Mouse (Mus musculus): ENCODE results near the gene Gab2. TPM values are rescaled to one million over a fixed set of nuclear protein-coding genes. Genes with fewer than 3 reads are reported as not detected.
A peak's percentile ranks its signal among the peaks of the same experiment; 100 is the strongest.

The Gab2 gene
- polyA plus RNA-seq, 1 experiment: 17.3 TPM

- DNase-seq (ENCODE audit: low spot score): no peak
Measured at GRCm38 (mm10) chr7:97315656-97316055, 234.3 kb downstream of the Gab2 start.

- no peak for DNase-seq (ENCODE audit: low spot score)
Measured at GRCm38 (mm10) chr7:97317706-97318105, 236.3 kb downstream of the Gab2 start.

GRCm38 (mm10) chr7:97324342-97324741 lies 243.0 kb downstream of the Gab2 start:
- DNase-seq (ENCODE audit: low spot score): no peak

GRCm38 (mm10) chr7:97325156-97325985 lies 244.0 kb downstream of the Gab2 start:
- no peak for DNase-seq (ENCODE audit: low spot score)

- no peak for DNase-seq (ENCODE audit: low spot score)
Measured at GRCm38 (mm10) chr7:97327376-97327775, 246.0 kb downstream of the Gab2 start.

- no peak for DNase-seq (ENCODE audit: low spot score)
Measured at GRCm38 (mm10) chr7:97328891-97329588, 247.7 kb downstream of the Gab2 start.

GRCm38 (mm10) chr7:97329676-97330075 lies 248.3 kb downstream of the Gab2 start:
- DNase-seq (ENCODE audit: low spot score): no peak

GRCm38 (mm10) chr7:97330931-97331645 lies 249.7 kb downstream of the Gab2 start:
- no peak for DNase-seq (ENCODE audit: low spot score)

GRCm38 (mm10) chr7:97331726-97332666 lies 250.6 kb downstream of the Gab2 start, which contains the start of the genes Usp35 and Kctd21:
Gene Usp35, minus strand, starts transcription at chr7:97332020.
Gene Kctd21, plus strand, starts transcription at chr7:97332327.
- peak; percentile 89 for DNase-seq (ENCODE audit: low spot score)

- no peak for DNase-seq (ENCODE audit: low spot score)
Measured at GRCm38 (mm10) chr7:97332667-97333041, 251.3 kb downstream of the Gab2 start.

- no peak for DNase-seq (ENCODE audit: low spot score)
Measured at GRCm38 (mm10) chr7:97333113-97333898, 251.9 kb downstream of the Gab2 start.

GRCm38 (mm10) chr7:97334406-97334805 lies 253.0 kb downstream of the Gab2 start:
- no peak for DNase-seq (ENCODE audit: low spot score)

- DNase-seq (ENCODE audit: low spot score): no peak
Measured at GRCm38 (mm10) chr7:97336678-97337077, 255.3 kb downstream of the Gab2 start.

- DNase-seq (ENCODE audit: low spot score): no peak
Measured at GRCm38 (mm10) chr7:97338593-97338992, 257.2 kb downstream of the Gab2 start.

GRCm38 (mm10) chr7:97339623-97340022 lies 258.2 kb downstream of the Gab2 start:
- DNase-seq (ENCODE audit: low spot score): no peak

GRCm38 (mm10) chr7:97340907-97341849 lies 259.8 kb downstream of the Gab2 start:
- no peak for DNase-seq (ENCODE audit: low spot score)

GRCm38 (mm10) chr7:97342961-97343360 lies 261.6 kb downstream of the Gab2 start:
- no peak for DNase-seq (ENCODE audit: low spot score)

- DNase-seq (ENCODE audit: low spot score): peak; percentile 4
Measured at GRCm38 (mm10) chr7:97344655-97345054, 263.3 kb downstream of the Gab2 start.

GRCm38 (mm10) chr7:97345229-97345871 lies 264.0 kb downstream of the Gab2 start:
- peak; percentile 17 for DNase-seq (ENCODE audit: low spot score)

Measured in urinary bladder, adult 2 months (tissue).